Mouse (Mus musculus) heart, adult 2 months (tissue): ENCODE measurements around the gene Csrp1.

Source experiments
- CTCF ChIP-seq: fragments of 200-600 bp; IDR thresholded peaks from 2 replicates; pipeline ENCODE4 v1.8.1; 2022; ENCODE audit warnings: antibody characterized with exemption, mild to moderate bottlenecking, moderate library complexity
- POLR2A ChIP-seq: fragments of 200-500 bp; IDR thresholded peaks from 2 replicates; pipeline ENCODE4 v1.6.1; 2011; ENCODE audit warnings: mild to moderate bottlenecking, low read depth, low read length, control low read depth; ENCODE audit not compliant: insufficient read depth

DNA sequence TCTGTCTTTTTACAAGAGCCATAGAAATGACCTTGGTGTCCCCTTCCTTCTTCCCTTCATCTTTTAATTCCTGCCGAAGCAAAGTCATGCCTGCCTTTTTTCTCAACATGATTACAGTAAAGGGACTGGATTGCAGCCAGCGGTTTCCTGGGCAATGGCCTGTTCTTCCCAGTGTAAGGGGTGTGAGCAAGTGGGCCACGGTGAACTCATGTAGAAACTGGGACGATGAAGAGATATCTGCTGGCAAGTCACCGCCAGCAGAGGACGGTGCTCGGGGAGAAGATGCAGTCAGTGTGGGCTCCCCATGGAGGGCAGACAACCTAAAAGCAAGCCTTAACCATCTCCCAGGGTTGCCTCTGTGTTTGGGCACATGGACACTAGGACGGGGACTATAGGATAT is 47.9 kb upstream of the Csrp1 start:
- TF ChIP-seq CTCF (peak; percentile 23; the same call in 1 of the 2 replicates), POLR2A (no peak)
